Mouse (Mus musculus): ENCODE measurements around the gene Zic5. TPM values are rescaled to one million over a fixed set of nuclear protein-coding genes. Genes with fewer than 3 reads are reported as not detected.
"Not testable (repeated sequence)": the region's sequence is repeated elsewhere in the genome, so short reads cannot be mapped to it uniquely, and the experiment has no call there.

The Zic5 gene
- total RNA-seq, 4 experiments from 2014 or later: not detected

- DNase-seq (ENCODE audit: low spot score in 2 of 2): no peak
Observed at GRCm38 (mm10) chr14:122465931-122466490, 534 bp upstream of the Zic5 start.

GRCm38 (mm10) chr14:122464351-122464762 lies 1.1 kb downstream of the Zic5 start:
- DNase-seq (ENCODE audit: low spot score in 2 of 2): no peak

GRCm38 (mm10) chr14:122463734-122464341 lies 1.6 kb downstream of the Zic5 start:
- DNase-seq (ENCODE audit: low spot score in 2 of 2): not testable (repeated sequence)

- DNase-seq (ENCODE audit: low spot score in 2 of 2): no peak
Observed at GRCm38 (mm10) chr14:122463080-122463691, 2.3 kb downstream of the Zic5 start.

- no peak for DNase-seq (ENCODE audit: low spot score in 2 of 2)
Observed at GRCm38 (mm10) chr14:122462689-122463079, 2.8 kb downstream of the Zic5 start.

- DNase-seq (ENCODE audit: low spot score in 2 of 2): no peak
Observed at GRCm38 (mm10) chr14:122461966-122462365, 3.5 kb downstream of the Zic5 start.

GRCm38 (mm10) chr14:122461500-122461899 lies 4.0 kb downstream of the Zic5 start:
- no peak for DNase-seq (ENCODE audit: low spot score in 2 of 2)

- no peak for DNase-seq (ENCODE audit: low spot score in 2 of 2)
Observed at GRCm38 (mm10) chr14:122460226-122460625, 5.3 kb downstream of the Zic5 start.

- DNase-seq (ENCODE audit: low spot score in 2 of 2): no peak
Observed at GRCm38 (mm10) chr14:122459776-122460175, 5.7 kb downstream of the Zic5 start.

- not testable (repeated sequence) for DNase-seq (ENCODE audit: low spot score in 2 of 2)
Observed at GRCm38 (mm10) chr14:122459332-122459731, 6.1 kb downstream of the Zic5 start.

- DNase-seq (ENCODE audit: low spot score in 2 of 2): no peak
Observed at GRCm38 (mm10) chr14:122455562-122455958, 9.9 kb downstream of the Zic5 start.

GRCm38 (mm10) chr14:122454901-122455561 lies 10.4 kb downstream of the Zic5 start:
- DNase-seq (ENCODE audit: low spot score in 2 of 2): no peak

GRCm38 (mm10) chr14:122453996-122454738 lies 11.3 kb downstream of the Zic5 start:
- DNase-seq (ENCODE audit: low spot score in 2 of 2): no peak

GRCm38 (mm10) chr14:122453388-122453995 lies 12.0 kb downstream of the Zic5 start:
- DNase-seq (ENCODE audit: low spot score in 2 of 2): no peak

- DNase-seq (ENCODE audit: low spot score in 2 of 2): no peak
Observed at GRCm38 (mm10) chr14:122452701-122453387, 12.6 kb downstream of the Zic5 start.

GRCm38 (mm10) chr14:122451551-122452145 lies 13.8 kb downstream of the Zic5 start:
- no peak for DNase-seq (ENCODE audit: low spot score in 2 of 2)

GRCm38 (mm10) chr14:122450496-122451382 lies 14.7 kb downstream of the Zic5 start, which contains the start of gene Gm5089:
Gene Gm5089, minus strand, starts transcription at chr14:122451115.
- no peak for DNase-seq (ENCODE audit: low spot score in 2 of 2)

- no peak for DNase-seq (ENCODE audit: low spot score in 2 of 2)
Observed at GRCm38 (mm10) chr14:122449601-122450495, 15.6 kb downstream of the Zic5 start.
